7 mouse cellular contexts compared by ENCODE assay signal in the genomic region with DNA sequence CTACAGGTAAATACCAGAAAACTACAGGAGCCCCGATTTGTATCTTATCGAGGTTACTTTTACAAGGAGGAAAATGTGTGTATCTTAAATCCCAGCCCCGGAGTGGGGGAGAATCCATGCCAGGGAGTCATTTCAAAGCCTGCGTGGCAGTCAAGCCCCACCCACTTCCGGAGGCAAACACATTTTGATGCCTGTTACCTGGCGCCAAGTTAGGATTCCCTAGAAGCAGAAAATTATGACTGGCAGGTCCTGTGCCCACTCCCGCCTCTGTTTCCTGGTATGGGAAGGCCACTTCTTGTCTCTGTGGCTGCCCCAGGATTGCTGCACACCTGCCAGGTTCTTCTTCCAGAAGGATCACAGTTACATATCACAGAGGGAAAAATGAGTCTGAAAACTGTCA. TPM values are rescaled to one million over a fixed set of nuclear protein-coding genes. Genes with fewer than 3 reads are reported as not detected.
DNase-seq lines count a peak whose midpoint lies in the region; ATAC-seq and TF ChIP-seq lines count a peak whose summit lies in the region.

No protein-coding gene starts in this region.

- H3K9ac ChIP-seq in hindbrain, embryonic 12.5 days, result peak overlapping the region; percentile 91
- H3K9ac ChIP-seq in liver, embryonic 15.5 days, result peak overlapping the region; percentile 95
- no peak overlapping the region for H3K9ac ChIP-seq in stomach, postnatal 0 days (ENCODE audit: low read length)

- WGBS in hindbrain, embryonic 12.5 days, result 47% methylated on average over 7 of the region's 7 CpGs
- 36% methylated on average over 7 of the region's 7 CpGs for WGBS in liver, embryonic 15.5 days (ENCODE audit: insufficient replicate concordance)
- WGBS in stomach, postnatal 0 days, result 49% methylated on average over 7 of the region's 7 CpGs

- intact Hi-C loops in left cerebral cortex, postnatal 25 days (cut with DNase I), result loop anchor here (10.0 kb wide), 1 partner anchor 172 kb away; no protein-coding TSS in a partner anchor

- peaks cover 6% of the 10 kb centered on the region for H3K36me3 ChIP-seq in hindbrain, embryonic 12.5 days
- peaks cover 25% of the 10 kb centered on the region for H3K36me3 ChIP-seq in liver, embryonic 15.5 days (replicated peaks)
- H3K36me3 ChIP-seq in stomach, postnatal 0 days (ENCODE audit: control insufficient read depth, insufficient read depth, low read length), result no peaks in the 10 kb centered on the region

- 0 out of 2 replicates have a peak, but pooled peaks cover 7% of the 10 kb centered on the region for H3K27me3 ChIP-seq in hindbrain, embryonic 12.5 days
- H3K27me3 ChIP-seq in liver, embryonic 15.5 days, result no peaks in the 10 kb centered on the region
- H3K27me3 ChIP-seq in stomach, postnatal 0 days (ENCODE audit: control insufficient read depth, insufficient read depth, low read length), result no peaks in the 10 kb centered on the region

- peaks cover 42% of the 10 kb centered on the region for H3K4me1 ChIP-seq in hindbrain, embryonic 12.5 days
- peaks cover 70% of the 10 kb centered on the region for H3K4me1 ChIP-seq in liver, embryonic 15.5 days (replicated peaks)
- no peaks in the 10 kb centered on the region for H3K4me1 ChIP-seq in stomach, postnatal 0 days (replicated peaks; ENCODE audit: control insufficient read depth, insufficient read depth)

- TF ChIP-seq CTCF in stomach, postnatal 0 days (IDR thresholded peaks at IDR 0.05; ENCODE audit: low read depth), result no peak

- 0 out of 2 replicates have a peak overlapping the region, but pooled peaks have one; percentile 30 for H3K27ac ChIP-seq in hindbrain, embryonic 12.5 days
- peak overlapping the region; percentile 95 for H3K27ac ChIP-seq in liver, embryonic 15.5 days (replicated peaks)
- H3K27ac ChIP-seq in stomach, postnatal 0 days (replicated peaks), result 0 out of 2 replicates have a peak overlapping the region, but pooled peaks have one; percentile 24

- peak overlapping the region; percentile 71 for H3K4me3 ChIP-seq in hindbrain, embryonic 12.5 days
- peak overlapping the region; percentile 89 for H3K4me3 ChIP-seq in liver, embryonic 15.5 days (replicated peaks)
- peak overlapping the region; percentile 64; the same call in 1 of the 2 replicates for H3K4me3 ChIP-seq in stomach, postnatal 0 days (ENCODE audit: low read depth, low read length)

- H3K9me3 ChIP-seq in hindbrain, embryonic 12.5 days (replicated peaks), result no peaks in the 10 kb centered on the region
- H3K9me3 ChIP-seq in liver, embryonic 15.5 days (replicated peaks), result no peaks in the 10 kb centered on the region
- no peaks in the 10 kb centered on the region for H3K9me3 ChIP-seq in stomach, postnatal 0 days (ENCODE audit: control insufficient read depth, low read length)

- no peak for TF ChIP-seq EP300 in stomach, postnatal 0 days (optimal IDR thresholded peaks at IDR 0.05)

- no peak for ATAC-seq in hindbrain, embryonic 12.5 days (ENCODE audit: low FRiP score)
- no peak for ATAC-seq in liver, embryonic 15.5 days (ENCODE audit: insufficient read depth)
- peak; percentile 19; the same call in 1 of the 2 replicates for ATAC-seq in stomach, postnatal 0 days (ENCODE audit: low FRiP score, low TSS enrichment)

- peak overlapping the region; percentile 84 for H3K4me2 ChIP-seq in hindbrain, embryonic 12.5 days (replicated peaks)
- peak overlapping the region; percentile 98 for H3K4me2 ChIP-seq in liver, embryonic 15.5 days
- peak overlapping the region; percentile 94 for H3K4me2 ChIP-seq in stomach, postnatal 0 days (replicated peaks; ENCODE audit: low read depth)

- DNase-seq in urinary bladder, postnatal 25 days (ENCODE audit: low spot score), result peak; percentile 2
- no peak for DNase-seq in urinary bladder, postnatal 14 days (ENCODE audit: low spot score)
- DNase-seq in stomach, postnatal 0 days (ENCODE audit: low spot score), result peak; percentile 72
- no peak for DNase-seq in left cerebral cortex, postnatal 25 days (ENCODE audit: low spot score in 2 of 2)
- DNase-seq in layer of hippocampus, adult 9-10 months (ENCODE audit: low spot score), result no peak

RNA-seq across cellular contexts. Expression of gene Ccdc88c, which starts 2.3 kb away (rescaled TPM):
- polyA plus RNA-seq in hindbrain, embryonic 12.5 days (2016; fragmentation: Nextera tagmentation; extraction: Ambion mirVana), result 15.0 and 17.7 TPM in 2 replicates
- polyA plus RNA-seq in liver, embryonic 15.5 days (2015; fragmentation: Nextera tagmentation; extraction: Ambion mirVana), result 5.5 TPM in 2 replicates
- 5.7 and 6.0 TPM in 2 replicates for polyA plus RNA-seq in stomach, postnatal 0 days (2015; fragmentation: Nextera tagmentation; extraction: Ambion mirVana)
- total RNA-seq in left cerebral cortex, postnatal 25 days (2021), result 10 to 100 TPM; 21.9 to 25.5 TPM

RNA-seq across cellular contexts. Expression of gene Ppp4r3a, which starts 57.0 kb away (rescaled TPM):
- polyA plus RNA-seq in hindbrain, embryonic 12.5 days (2016; fragmentation: Nextera tagmentation; extraction: Ambion mirVana), result 67.6 and 74.7 TPM in 2 replicates
- 18.9 and 20.7 TPM in 2 replicates for polyA plus RNA-seq in liver, embryonic 15.5 days (2015; fragmentation: Nextera tagmentation; extraction: Ambion mirVana)
- polyA plus RNA-seq in stomach, postnatal 0 days (2015; fragmentation: Nextera tagmentation; extraction: Ambion mirVana), result 14.3 and 16.8 TPM in 2 replicates
- total RNA-seq in left cerebral cortex, postnatal 25 days (2021), result 10 to 100 TPM; 39.1 to 43.4 TPM

Comparison
In these comparisons a context has a peak if more than half of its experiments do, and no peak if none do; other contexts are left out.
1. DNase-seq: peak in urinary bladder, postnatal 25 days (single experiment) and stomach, postnatal 0 days (single experiment); none in urinary bladder, postnatal 14 days (single experiment), left cerebral cortex, postnatal 25 days (0 of 2) and layer of hippocampus, adult 9-10 months (single experiment).
2. H3K27ac ChIP-seq: peak in every context shown above with its lines; median percentile 95 in liver, embryonic 15.5 days; 30 in hindbrain, embryonic 12.5 days; 24 in stomach, postnatal 0 days.
3. Peak in every context shown above with its lines, with median percentiles within 50 percentile points of each other: H3K4me2 ChIP-seq and H3K4me3 ChIP-seq.